Mouse (Mus musculus): ENCODE data around the gene Nub1.

DNA sequence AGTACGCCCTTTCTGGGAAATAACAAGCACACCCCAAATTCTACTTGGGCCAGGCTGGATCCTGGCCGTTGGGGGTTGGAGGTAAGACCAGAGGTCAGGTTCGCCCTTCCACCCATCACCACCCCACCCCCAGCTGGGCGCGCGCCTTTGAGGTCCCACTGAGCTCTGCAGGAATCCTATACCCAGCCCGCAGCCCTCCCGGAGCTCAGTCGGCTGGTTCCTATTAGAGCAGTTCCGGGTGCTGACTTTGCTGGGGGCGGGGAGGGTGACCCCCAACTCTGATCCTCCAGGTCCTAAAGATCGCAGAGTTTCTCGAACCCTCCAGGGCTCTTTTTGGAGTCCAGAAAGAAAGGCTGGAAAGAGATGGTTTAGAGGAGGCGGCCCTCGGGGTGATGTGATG lies 45.7 kb downstream of the Nub1 start:
- TF ChIP-seq CTCF (IDR thresholded peaks at IDR 0.05; ENCODE audit: low read depth, low read length): no peak; the same call in 1 of the 2 replicates
- no peak for TF ChIP-seq POLR2A (IDR thresholded peaks at IDR 0.05; ENCODE audit: borderline replicate concordance, low read depth, low read length)
